Comparison of ENCODE assay signal across 18 mouse cellular contexts in genomic region chr3:138795951-138796350, GRCm38 (mm10).
"Had no signal": no experiment of that assay in that cellular context is flagged by ENCODE, and none has a peak within 500 bp of the region (broad histone marks: within the 10 kb centered on the region; RNA-seq: fewer than 3 reads in every experiment).

No protein-coding gene starts in this region.

- H3K9me3 ChIP-seq: limb, embryonic 10.5 days; limb, embryonic 13.5 days; liver, embryonic 12.5 days; liver, embryonic 15.5 days; lung, embryonic 15.5 days had no signal

- H3K4me1 ChIP-seq: liver, embryonic 12.5 days; liver, embryonic 15.5 days had no signal

- H3K27ac ChIP-seq: limb, embryonic 10.5 days; limb, embryonic 13.5 days; liver, embryonic 12.5 days; liver, embryonic 15.5 days; lung, embryonic 15.5 days had no signal

- H3K9ac ChIP-seq: limb, embryonic 13.5 days; liver, embryonic 12.5 days; liver, embryonic 15.5 days; lung, embryonic 15.5 days had no signal

- H3K36me3 ChIP-seq: limb, embryonic 10.5 days; limb, embryonic 13.5 days; liver, embryonic 12.5 days; liver, embryonic 15.5 days; lung, embryonic 15.5 days had no signal

- H3K4me2 ChIP-seq: limb, embryonic 13.5 days; liver, embryonic 12.5 days; liver, embryonic 15.5 days; lung, embryonic 15.5 days; midbrain, embryonic 11.5 days had no signal

- DNase-seq: kidney, adult 18-20 months; kidney, adult 9 months; kidney, postnatal 14 days; kidney, postnatal 4 days; layer of hippocampus, postnatal 36 days; liver; lung, adult 18-20 months; lung, postnatal 14 days; lung, postnatal 4 days; midbrain, embryonic 14.5 days; thymus, adult 2 months; thymus, postnatal 14 days had no signal

- H3K4me3 ChIP-seq: limb, embryonic 10.5 days; limb, embryonic 13.5 days; liver, embryonic 12.5 days; liver, embryonic 15.5 days; lung, embryonic 15.5 days had no signal

- H3K27me3 ChIP-seq: limb, embryonic 13.5 days; liver, embryonic 12.5 days; liver, embryonic 15.5 days; lung, embryonic 15.5 days had no signal

- ATAC-seq: liver, embryonic 12.5 days had no signal
